Mouse (Mus musculus) lung, postnatal 10 days (tissue): ENCODE measurements at regions not wholly inside any gene's neighbourhood (a gene's known extent, or its start where the extent isn't known, plus 50 kb on each side); places are given as distances from the start of the nearest gene placed in this dataset.
A peak's percentile ranks its signal among the peaks of the same experiment; 100 is the strongest.

Source experiments
- DNase-seq: peaks from one replicate; pipeline ENCODE4 v3.0.0; 2021

DNA sequence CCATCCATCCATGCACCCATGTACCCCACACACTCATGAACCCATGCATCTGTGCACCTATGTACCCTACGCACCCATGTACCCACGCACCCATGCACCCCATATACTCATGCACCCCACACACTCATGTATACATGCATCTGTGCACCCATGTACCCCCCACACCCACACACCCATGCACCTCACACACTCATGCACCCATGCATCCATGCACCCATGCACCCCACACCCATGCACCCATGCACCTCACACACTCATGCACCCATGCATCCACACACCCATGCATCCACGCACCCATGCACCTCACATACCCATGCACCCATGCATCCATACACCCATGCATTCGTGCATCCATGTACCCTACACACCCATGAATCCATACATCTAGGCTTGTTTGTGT lies 63.6 kb downstream of the 4930564D02Rik start:
- DNase-seq: no peak

DNA sequence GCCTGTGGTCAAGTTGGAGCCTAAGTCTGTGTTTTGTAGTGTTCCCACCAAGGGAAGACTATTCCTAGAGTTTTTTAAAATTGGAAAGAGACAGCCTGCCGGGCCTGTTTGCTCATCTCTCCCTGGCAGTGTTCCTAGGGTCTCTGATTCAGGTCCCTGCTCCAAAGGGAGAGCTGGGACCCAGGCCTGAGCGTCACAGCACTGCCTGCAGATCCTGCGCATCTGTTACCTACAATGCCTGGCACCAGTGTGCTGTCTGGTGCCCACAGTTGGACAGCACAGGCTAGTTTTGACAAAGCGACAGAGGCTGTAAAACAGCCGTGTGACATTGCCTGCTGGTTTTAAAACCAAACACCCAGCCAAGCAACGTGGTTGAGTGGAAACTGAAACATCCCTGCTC lies 64.4 kb downstream of the 4930564D02Rik start:
- DNase-seq: no peak

DNA sequence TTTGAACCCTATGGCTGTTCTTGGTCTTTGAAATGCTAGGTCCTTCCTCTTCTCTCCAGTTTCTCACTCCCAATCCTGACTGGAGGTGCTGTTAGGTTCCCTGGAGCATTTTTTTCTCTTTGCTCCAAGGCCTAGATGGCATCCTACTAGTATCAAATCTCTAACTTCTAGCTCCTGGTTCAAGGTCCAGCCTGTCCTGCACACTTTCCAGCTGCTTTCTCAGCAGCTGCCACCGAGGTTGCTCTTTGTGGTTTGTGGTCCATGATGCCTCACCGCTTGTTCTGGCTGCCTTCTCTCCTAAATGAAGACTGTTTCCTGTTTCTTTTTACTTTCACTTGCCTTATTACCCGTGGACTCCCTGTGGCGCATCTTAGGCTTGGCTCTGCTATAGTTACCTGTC lies 66.4 kb downstream of the 4930564D02Rik start:
- no peak for DNase-seq

DNA sequence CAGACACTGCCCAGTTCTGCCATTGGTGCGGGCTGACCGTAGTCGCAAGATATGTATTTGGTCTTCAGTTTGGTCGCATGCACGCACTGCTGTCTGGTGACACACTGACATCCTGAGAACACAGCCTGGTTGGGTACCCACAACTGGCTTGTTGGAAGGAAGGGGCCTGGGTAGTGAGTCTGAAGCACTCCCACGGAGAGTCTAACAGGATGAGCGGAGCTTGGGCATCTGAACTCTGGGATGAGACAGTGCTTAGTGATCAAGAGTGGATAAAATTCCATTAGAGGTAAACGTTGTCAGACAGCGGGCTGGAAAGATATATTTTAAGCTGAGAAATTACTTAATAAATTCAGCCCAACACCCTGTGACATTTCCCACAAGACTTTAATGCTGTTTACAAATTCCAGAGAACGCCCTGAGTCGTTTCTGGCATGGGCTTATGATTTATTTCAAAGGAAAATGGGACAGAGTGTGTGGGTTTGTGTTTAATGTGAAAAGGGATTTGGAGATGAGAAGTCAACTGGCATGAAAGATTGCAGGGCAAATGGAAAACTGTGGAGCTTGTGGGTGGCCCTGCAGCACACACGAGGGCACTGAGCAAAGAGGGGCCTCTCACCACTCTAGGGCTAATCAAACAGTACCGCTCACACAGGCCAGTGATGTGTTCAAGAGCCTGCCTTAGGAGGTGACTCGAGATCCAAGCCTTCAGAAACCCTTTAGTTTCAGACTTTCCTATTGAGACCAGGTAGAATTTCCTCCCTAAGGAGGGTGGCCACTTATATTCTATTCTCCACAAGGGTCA lies 74.7 kb downstream of the 4930564D02Rik start:
- DNase-seq: no peak

- DNase-seq: no peak
Observed at GRCm38 (mm10) chr3:105142631-105143030, 76.0 kb downstream of the 4930564D02Rik start.

DNA sequence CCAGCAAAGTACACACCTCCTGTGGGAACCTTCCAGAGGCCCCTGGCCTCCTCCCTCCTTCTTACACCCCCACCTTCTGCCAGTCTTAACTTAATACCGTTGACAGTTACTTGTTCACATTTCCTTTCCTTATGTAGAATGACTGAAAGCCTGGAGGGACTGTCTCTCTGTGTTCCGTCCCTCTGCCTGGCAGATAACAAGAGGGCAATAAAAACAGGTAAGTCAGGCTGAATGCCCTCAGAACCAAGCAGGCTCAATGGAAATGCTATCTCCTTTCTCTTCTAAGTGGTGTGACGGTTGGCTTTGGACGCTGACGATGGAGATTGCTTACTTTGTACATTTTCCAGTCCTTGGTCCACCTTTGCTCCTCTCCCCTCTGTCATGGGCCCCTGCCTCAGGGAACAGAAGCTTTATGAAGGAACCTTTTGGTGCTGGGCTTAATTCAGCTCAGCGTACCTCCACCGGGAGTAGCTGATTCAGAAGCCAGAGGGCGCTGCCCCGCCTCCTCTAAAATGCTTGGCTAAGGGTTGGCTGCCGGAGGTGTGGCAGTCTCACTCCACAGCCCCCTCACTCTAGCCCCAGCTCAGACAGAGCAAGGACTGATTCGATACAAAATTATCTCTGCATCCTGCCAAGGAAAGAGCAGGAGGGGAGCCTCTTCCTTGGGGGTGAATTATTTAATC lies 85.0 kb downstream of the 4930564D02Rik start:
- DNase-seq: peak; percentile 27

DNA sequence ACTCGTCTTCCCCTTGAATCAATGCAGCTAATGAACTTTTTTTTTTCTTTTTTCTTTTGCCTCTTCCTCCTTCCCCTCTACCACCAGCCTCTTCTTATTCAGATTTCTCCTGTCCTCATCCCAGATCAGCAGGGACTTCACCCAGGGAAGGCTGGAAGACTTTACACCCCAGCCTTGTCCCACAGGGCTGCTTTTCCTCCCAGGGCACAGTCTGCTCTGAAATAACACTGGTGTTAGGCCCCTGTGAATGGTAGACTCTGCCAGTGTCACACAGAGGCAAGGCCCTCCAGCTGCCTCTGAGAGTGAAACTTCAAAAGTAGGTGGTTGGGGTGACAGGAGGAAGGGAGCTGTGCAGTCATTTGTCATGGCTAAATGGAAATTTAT lies 85.5 kb downstream of the 4930564D02Rik start:
- no peak for DNase-seq

DNA sequence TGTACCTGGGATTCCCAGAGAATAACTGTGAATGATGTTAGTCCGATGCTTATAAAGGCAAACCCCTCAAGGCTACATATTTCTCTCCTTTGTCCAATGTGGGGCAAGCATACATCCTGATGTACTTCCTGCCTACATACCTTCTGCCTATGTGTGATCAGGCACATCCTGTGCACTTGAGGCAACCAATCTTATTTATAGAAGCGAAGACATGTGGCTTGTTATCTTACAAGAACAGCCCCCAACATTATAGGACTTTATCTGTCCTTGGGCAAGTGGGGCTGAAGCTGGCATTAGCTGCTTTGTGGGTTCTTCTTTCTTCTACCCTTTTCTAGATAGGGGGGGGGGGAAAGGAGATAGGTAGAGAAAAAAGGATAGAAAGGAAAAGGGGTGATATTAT lies 91.7 kb downstream of the 4930564D02Rik start:
- DNase-seq: no peak

- peak; percentile 84 for DNase-seq
Observed at GRCm38 (mm10) chr3:105165355-105165754, 98.7 kb downstream of the 4930564D02Rik start.

DNA sequence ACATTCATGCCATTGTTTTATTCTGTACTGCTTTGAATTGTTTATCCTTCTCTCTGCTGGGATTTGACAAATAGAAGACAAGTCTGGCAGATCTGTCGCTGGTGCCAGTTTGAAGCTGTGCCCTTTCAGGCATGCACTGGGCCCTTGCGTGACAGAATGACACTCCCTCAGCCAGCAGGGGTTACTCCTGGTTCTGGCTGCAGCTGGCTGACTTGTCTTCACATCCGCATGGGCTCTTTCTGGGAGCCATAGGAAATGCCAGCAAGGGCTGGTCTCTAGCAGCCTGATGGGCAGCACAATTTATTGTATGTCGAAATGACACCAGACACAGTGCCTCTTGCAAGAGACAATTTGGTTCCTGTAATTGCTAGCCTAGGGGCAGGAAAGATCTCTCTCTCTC lies 102.5 kb downstream of the 4930564D02Rik start:
- DNase-seq: peak; percentile 41

GRCm38 (mm10) chr3:105171527-105171926 lies 104.9 kb downstream of the 4930564D02Rik start:
- DNase-seq: no peak

- no peak for DNase-seq
Observed at GRCm38 (mm10) chr3:105172054-105172453, 105.4 kb downstream of the 4930564D02Rik start.

DNA sequence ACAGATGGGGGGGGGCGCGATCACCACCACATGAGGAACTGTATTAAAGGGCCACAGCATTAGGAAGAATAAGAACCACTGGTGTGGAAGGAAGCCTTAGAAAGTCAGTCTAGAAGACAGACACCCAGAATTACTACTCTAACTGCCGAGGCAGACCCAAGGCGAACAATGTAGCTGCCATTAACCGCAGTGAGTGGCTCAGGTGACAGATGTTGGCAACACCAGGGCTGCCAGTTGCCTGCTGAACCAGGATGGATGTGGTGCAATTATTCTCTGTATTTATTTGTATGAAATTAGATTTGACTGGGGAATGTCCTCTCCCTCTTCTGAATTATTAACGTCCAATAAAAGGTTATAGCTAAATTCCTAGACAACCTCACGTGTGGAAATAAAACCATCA lies 124.7 kb downstream of the 4930564D02Rik start:
- no peak for DNase-seq

DNA sequence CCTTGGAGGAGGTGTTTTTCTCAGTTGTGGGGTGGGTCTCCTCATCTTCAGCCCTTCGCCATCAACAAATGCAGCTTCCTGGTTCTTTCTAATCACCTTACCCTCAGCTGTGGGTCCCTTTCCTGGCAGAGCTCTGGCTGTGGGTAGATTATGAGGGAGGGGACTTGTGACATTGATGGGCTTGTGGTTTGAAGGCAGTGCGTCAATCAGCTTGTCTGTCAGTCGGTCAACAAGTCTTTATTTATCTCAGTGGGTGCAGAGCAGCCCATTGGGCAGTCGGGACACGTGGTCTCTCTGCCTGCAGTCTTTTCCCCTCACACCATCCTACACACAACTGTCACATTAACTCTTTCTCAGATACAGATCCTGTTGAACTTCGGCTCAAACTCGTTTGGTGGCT lies 125.2 kb downstream of the 4930564D02Rik start:
- DNase-seq: no peak

GRCm38 (mm10) chr3:105200735-105201134 lies 134.1 kb downstream of the 4930564D02Rik start:
- DNase-seq: no peak

DNA sequence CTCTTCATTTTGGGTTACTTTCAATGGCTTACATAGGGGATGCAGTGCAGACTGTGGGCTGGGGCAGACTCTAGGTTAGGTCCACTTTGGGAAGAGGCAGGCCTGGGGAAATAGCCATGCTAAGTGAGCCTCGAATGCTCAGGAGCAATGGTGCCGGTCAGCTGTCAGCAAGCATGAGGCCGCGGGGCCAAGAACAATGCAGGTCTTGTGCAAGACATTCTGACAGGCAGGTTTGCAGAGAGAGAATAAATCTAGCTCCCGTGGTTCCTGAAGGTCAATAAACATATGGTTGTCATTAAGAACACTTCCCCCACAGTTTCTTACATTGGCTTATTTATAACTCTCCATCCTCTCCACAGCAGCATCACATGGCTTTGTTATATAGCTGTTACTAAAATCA lies 142.5 kb downstream of the 4930564D02Rik start:
- no peak for DNase-seq

GRCm38 (mm10) chr3:105211023-105211422 lies 144.4 kb downstream of the 4930564D02Rik start:
- no peak for DNase-seq

GRCm38 (mm10) chr3:105211726-105212125 lies 145.1 kb downstream of the 4930564D02Rik start:
- DNase-seq: no peak

- no peak for DNase-seq
Observed at GRCm38 (mm10) chr3:105214867-105215266, 148.2 kb downstream of the 4930564D02Rik start.

- no peak for DNase-seq
Observed at GRCm38 (mm10) chr3:105215729-105216128, 149.1 kb downstream of the 4930564D02Rik start.

- no peak for DNase-seq
Observed at GRCm38 (mm10) chr3:105219630-105220029, 153.0 kb downstream of the 4930564D02Rik start.

DNA sequence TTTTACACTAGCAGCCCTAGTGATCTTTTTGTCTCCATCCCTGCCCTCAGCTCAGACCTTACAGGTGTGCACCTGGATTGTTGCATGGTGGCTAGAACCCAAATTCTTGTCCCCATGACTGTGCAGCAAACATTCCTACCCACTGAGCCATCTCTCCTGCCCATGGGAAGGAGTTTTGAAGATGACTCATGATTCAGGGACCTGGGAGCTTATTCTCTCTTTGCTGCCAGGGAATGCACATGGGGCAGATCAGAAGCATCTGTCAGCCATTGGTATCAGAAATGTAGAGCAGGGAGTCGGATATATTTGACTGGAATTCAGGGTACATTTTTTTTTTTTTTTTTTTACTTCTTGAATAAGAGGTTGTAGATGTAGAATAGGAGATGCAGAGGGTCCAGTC lies 154.0 kb downstream of the 4930564D02Rik start:
- DNase-seq: no peak

DNA sequence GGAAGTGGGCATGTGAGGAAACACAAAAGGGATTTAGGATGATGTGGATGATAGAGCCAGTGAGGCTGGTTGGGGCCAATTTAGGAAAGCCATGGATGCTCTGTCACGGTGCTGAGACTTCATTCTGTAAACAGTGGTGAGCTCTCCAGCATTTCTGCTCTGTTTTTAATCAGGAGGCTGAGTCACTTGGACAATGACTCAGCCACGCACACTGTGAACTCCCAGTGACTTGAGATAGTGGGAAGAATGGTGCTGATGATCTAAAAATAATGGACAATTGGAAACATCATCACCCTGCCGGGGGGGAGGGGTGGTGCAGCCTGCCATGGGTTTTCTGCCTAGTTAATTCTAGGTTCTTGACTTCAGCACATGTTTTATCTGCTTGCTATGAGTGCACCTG lies 156.3 kb downstream of the 4930564D02Rik start:
- DNase-seq: no peak

- DNase-seq: no peak
Observed at GRCm38 (mm10) chr3:105223671-105224070, 157.0 kb downstream of the 4930564D02Rik start.

DNA sequence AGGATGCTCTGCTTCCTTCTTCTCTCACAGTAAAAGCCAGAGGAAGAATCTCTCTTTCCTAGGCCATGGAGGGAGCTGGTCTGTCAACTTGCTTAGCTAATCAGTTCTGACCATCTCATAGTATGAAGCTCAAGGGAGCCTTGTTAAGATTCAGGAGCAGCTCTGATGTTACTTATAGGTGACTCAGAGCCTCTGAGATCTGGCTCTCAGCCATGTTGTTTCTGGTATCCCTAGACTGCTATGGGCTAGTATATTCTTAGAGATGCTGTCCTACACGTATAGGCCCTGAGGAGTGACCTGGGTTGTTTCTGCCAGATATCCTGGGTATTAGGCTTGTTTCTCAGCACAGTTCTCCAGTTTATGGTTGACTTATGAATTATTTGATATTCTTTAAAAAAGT lies 160.9 kb downstream of the 4930564D02Rik start:
- DNase-seq: no peak
